Mouse (Mus musculus) G1E (cell line): ENCODE results near the gene Gm16181. TPM values are rescaled to one million over a fixed set of nuclear protein-coding genes. Genes with fewer than 3 reads are reported as not detected.

Experiments
- ATAC-seq: 2 replicates; pipeline ENCODE4 v1.8.0; 2016; ENCODE audit warnings: mild to moderate bottlenecking; ENCODE audit not compliant: insufficient number of reproducible peaks, poor library complexity, low FRiP score, severe bottlenecking; ENCODE audit errors: extremely low read depth
- DNase-seq: peaks from one replicate; pipeline ENCODE4 v3.0.0; 2012; ENCODE audit warnings: low spot score
- H3K27me3 ChIP-seq: 2 replicates; pipeline ENCODE4 v1.6.1; 2012; ENCODE audit warnings: mild to moderate bottlenecking, low read length, inconsistent platforms; ENCODE audit not compliant: insufficient read depth
- H3K36me3 ChIP-seq: replicated peaks from 2 replicates; pipeline ENCODE3; 2012; ENCODE audit warnings: mild to moderate bottlenecking, inconsistent platforms
- H3K4me1 ChIP-seq: 2 replicates; pipeline ENCODE4 v1.6.1; 2012; ENCODE audit warnings: low read depth, low read length, inconsistent platforms, mixed read lengths; ENCODE audit not compliant: insufficient read depth
- H3K4me3 ChIP-seq: 2 replicates; pipeline ENCODE4 v1.5.1; 2012; ENCODE audit warnings: low read depth, mild to moderate bottlenecking, inconsistent platforms, low read length, moderate library complexity, mixed read lengths
- H3K9me3 ChIP-seq: replicated peaks from 2 replicates; pipeline ENCODE4 v1.6.1; 2012; ENCODE audit warnings: inconsistent platforms
- CTCF ChIP-seq: IDR thresholded peaks from 2 replicates; pipeline ENCODE4 v1.5.1; 2012; ENCODE audit warnings: low read depth, low read length, inconsistent platforms, mixed read lengths
- GATA1 ChIP-seq: IDR thresholded peaks from 2 replicates; pipeline ENCODE4 v1.6.1; 2012; ENCODE audit warnings: borderline replicate concordance, low read length, inconsistent platforms, mixed read lengths
- GATA2 ChIP-seq: IDR thresholded peaks from 2 replicates; pipeline ENCODE4 v1.6.1; 2012; ENCODE audit warnings: low read depth, low read length, inconsistent platforms, borderline replicate concordance
- POLR2AphosphoS5 ChIP-seq: IDR thresholded peaks from 2 replicates; pipeline ENCODE4 v1.6.1; 2012; ENCODE audit warnings: low read depth, low read length, inconsistent platforms; ENCODE audit not compliant: insufficient replicate concordance
- TAL1 ChIP-seq: conservative IDR thresholded peaks from 2 replicates; pipeline ENCODE4 v1.6.1; 2012; ENCODE audit warnings: low read depth, low read length, inconsistent platforms, mixed read lengths
- polyA plus RNA-seq: library from polyadenylated mRNA; stranded (reverse); fragments of >175 nt; gene quantifications from 2 replicates; pipeline ENCODE4 v1.2.3, GENCODE M21; 2012
- total RNA-seq, 2 experiments: library from RNA; stranded (forward) in 1 of 2; stranded (reverse) in 1 of 2; fragments of 200-1000 nt in 1 of 2; fragments of >200 nt in 1 of 2; fragmentation: Nextera tagmentation in 1 of 2; gene quantifications; 2 replicates each; pipeline ENCODE4 v1.2.3; 2014 to 2017

The Gm16181 gene
- total and polyA plus RNA-seq, 3 experiments = 0.38 TPM; not detected in 2

DNA sequence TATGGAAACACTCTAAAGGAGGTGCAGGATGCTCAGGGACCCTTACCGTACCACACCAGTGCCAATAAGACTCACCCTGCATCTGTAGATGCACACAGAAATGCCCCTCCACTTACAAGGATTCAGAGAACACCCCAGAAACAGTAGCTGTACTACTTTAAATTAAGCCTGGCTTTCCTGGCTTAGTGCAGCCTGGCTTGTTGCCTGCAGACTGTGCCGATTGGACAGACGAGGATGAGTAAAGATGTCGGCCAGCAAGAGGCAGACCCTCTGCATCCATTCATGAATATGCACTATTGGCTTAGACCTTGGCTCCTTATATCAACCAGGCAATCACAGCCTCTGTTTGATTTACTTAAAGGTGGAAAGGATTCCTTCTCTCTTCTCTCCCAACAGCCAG, 39.0 kb downstream of the Gm16181 start:
- no peak for DNase-seq
- no peak for ATAC-seq
- Histone ChIP-seq H3K9me3 (no peaks in the 10 kb centered on the region), H3K36me3 (peaks cover 10% of the 10 kb centered on the region), H3K4me1 (peaks cover 43% of the 10 kb centered on the region), H3K27me3 (no peaks in the 10 kb centered on the region), H3K4me3 (no peak overlapping the region)
- TF ChIP-seq GATA2 (no peak), TAL1 (no peak), POLR2AphosphoS5 (no peak), GATA1 (no peak), CTCF (no peak)

DNA sequence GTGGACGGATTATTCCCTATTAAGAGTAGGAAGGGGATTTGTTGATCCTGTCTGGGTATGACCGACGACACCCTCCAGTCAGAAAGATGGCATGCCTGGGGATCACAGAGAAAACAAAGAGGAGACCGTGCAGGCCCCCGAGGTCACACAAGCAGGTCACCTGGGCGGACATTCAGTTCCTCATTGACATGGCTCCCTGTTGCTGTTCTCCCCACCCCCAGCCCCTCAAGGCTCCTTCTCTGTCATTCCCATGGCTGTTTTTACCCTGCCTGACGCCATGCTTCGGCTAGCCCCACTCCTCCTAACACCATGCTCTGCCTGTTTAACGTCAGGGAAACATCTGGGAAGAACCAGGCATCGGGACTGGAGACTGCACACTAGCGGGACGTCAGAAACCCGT, 41.0 kb downstream of the Gm16181 start:
- no peak for DNase-seq
- Histone ChIP-seq H3K36me3 (peaks cover 24% of the 10 kb centered on the region), H3K9me3 (no peaks in the 10 kb centered on the region), H3K27me3 (no peaks in the 10 kb centered on the region), H3K4me1 (peaks cover 47% of the 10 kb centered on the region), H3K4me3 (no peak overlapping the region)
- TF ChIP-seq POLR2AphosphoS5 (no peak), CTCF (no peak), TAL1 (no peak), GATA1 (no peak), GATA2 (no peak)
- no peak for ATAC-seq

DNA sequence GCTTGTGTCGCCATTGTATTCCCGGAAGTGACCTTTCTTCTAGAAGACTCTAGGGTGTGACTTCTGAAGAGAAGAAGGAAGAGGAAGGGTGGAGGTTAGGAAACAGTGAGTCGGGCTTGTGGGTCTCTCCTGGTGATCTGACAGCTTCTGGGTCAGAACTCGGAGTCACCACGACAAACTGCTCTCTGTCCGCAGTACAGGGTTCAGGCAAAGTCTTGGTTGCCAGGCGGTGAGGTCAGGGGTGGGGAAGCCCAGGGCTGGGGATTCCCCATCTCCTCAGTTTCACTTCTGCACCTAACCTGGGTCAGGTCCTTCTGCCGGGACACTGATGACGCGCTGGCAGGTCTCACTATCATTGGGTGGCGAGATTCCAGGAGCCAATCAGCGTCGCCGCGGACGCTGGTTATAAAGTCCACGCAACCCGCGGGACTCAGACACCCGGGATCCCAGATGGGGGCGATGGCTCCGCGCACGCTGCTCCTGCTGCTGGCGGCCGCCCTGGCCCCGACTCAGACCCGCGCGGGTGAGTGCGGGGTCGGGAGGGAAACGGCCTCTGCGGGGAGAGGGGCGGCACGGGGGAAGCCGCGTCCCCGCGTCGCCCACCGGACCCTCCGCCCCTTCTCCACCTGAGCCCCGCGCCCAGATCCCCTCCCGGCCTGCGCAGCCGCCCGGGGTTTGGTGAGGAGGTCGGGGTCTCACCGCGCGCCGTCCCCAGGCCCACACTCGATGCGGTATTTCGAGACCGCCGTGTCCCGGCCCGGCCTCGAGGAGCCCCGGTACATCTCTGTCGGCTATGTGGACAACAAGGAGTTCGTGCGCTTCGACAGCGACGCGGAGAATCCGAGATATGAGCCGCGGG, 42.3 kb downstream of the Gm16181 start, which contains the start of gene H2-D1:
TSS of gene H2-D1 (plus strand) at position 67 of the 859 bp plus-strand sequence.
- DNase-seq (peak; percentile 99), ATAC-seq (peak; percentile 89)
- H3K4me1 ChIP-seq = peaks cover 40% of the 10 kb centered on the region
- H3K27me3 ChIP-seq = no peaks in the 10 kb centered on the region
- peaks cover 33% of the 10 kb centered on the region for H3K36me3 ChIP-seq
- H3K4me3 ChIP-seq = peak within 1 kb of the TSS; percentile 88
- no peaks in the 10 kb centered on the region for H3K9me3 ChIP-seq
- no peak for TF ChIP-seq TAL1
- TF ChIP-seq CTCF = no peak
- TF ChIP-seq POLR2AphosphoS5 = no peak

DNA sequence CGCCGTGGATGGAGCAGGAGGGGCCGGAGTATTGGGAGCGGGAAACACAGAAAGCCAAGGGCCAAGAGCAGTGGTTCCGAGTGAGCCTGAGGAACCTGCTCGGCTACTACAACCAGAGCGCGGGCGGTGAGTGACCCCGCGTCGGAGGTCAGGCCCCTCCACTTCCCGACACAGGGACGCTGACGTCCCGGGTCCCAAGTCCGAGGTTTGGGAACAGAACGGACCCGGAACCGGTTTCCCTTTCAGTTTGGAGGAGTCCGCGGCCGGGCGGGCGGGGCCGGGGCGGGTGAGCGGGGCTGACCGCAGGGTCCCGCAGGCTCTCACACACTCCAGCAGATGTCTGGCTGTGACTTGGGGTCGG, 42.9 kb downstream of the Gm16181 start:
- no peak for TF ChIP-seq POLR2AphosphoS5
- no peak for TF ChIP-seq GATA2
- TF ChIP-seq TAL1 = no peak
- no peak for TF ChIP-seq GATA1
- TF ChIP-seq CTCF = no peak
- peak overlapping the region; percentile 88 for H3K4me3 ChIP-seq
- no peak for ATAC-seq
- no peak for DNase-seq
- peaks cover 38% of the 10 kb centered on the region for H3K4me1 ChIP-seq
- peaks cover 35% of the 10 kb centered on the region for H3K36me3 ChIP-seq
- no peaks in the 10 kb centered on the region for H3K27me3 ChIP-seq
- H3K9me3 ChIP-seq = no peaks in the 10 kb centered on the region

DNA sequence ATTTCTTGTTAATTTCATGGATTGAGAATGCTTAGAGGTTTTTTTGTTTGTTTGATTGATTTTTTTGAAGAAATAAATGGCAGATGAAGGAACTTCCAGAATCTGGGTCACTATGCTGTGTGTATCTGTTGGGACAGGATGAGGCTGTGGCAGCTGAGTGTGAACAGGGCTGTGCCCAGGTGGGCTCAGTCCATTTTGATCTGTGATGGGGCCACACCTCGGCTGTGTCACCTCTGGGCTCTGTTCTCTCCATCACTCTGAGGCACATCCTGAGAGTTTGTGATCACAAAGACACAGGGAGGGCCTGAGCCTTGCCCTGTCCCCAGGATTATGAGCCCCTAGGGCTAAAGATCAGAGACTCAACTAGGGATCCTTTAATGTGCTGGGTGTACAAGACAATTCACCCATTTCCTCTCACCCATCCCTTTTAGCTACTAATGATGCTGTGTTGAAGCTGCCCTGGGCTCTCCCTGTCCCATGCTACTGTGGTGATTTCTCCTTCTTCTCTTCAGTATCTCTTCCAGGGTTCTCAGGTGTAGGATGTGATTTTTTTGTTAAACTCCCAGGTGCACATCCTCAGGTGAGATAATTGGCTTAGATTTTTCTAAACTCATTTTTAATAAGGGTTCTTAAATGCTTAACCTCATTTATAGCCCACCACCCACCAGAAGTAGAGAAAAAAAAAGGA, 46.9 kb downstream of the Gm16181 start:
- Histone ChIP-seq H3K9me3 (no peaks in the 10 kb centered on the region), H3K4me1 (peaks cover 14% of the 10 kb centered on the region), H3K27me3 (peaks cover 2% of the 10 kb centered on the region; the same call in 1 of the 2 replicates), H3K36me3 (peaks cover 35% of the 10 kb centered on the region), H3K4me3 (no peak overlapping the region)
- TF ChIP-seq TAL1 = no peak
- TF ChIP-seq POLR2AphosphoS5 = no peak
- no peak for TF ChIP-seq GATA2
- TF ChIP-seq CTCF = no peak
- TF ChIP-seq GATA1 = no peak
- no peak for DNase-seq
- ATAC-seq = no peak

DNA sequence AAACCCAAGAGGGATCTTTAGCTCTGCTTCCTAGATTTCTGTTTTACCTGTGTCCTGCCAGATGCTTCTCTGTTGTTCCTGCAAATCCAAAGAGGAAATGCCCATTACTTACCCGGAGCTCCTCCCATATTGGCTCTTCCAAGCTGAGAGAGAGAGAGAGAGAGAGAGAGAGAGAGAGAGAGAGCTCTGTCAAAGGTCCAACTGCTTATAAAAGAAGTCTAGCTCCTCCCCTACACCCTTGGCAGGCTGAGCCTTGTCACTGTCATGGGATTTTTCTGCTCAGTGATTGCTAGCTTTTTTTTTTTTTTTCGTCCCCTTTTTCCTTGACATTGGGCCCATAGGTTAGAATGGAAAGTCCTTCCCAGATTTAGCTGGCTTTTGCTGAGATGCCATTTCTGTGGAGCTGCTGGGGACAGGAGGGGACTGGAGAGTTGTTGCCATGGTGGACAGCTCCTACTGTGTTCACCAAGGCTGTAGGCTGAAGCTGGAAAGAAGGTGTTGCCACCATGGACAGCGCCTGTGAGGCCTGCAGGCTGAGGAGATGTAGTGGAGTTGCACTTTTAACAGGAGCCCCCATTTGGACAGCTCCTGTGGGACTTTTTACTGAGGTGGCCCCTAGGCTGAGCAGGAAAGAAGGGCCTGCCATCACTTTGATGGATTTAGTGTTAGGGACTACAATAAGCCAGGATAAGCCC, 49.2 kb downstream of the Gm16181 start:
- Histone ChIP-seq H3K4me1 (peaks cover 9% of the 10 kb centered on the region), H3K36me3 (peaks cover 26% of the 10 kb centered on the region), H3K9me3 (peaks cover 8% of the 10 kb centered on the region), H3K27me3 (peaks cover 5% of the 10 kb centered on the region; the same call in 1 of the 2 replicates), H3K4me3 (no peak overlapping the region)
- ATAC-seq = no peak
- TF ChIP-seq POLR2AphosphoS5 (no peak), CTCF (no peak), GATA2 (no peak), GATA1 (no peak), TAL1 (no peak)
- DNase-seq = no peak
